Mouse (Mus musculus) liver, adult 2 months (tissue): ENCODE data around the gene F13a1.

Experiments
- CTCF ChIP-seq: fragments of 200-500 bp; IDR thresholded peaks from 2 replicates; pipeline ENCODE4 v1.5.1; 2011; ENCODE audit warnings: low read depth, low read length, control low read depth
- POLR2A ChIP-seq: fragments of 200-500 bp; IDR thresholded peaks from 2 replicates; pipeline ENCODE4 v1.6.1; 2011; ENCODE audit warnings: low read length, control low read depth; ENCODE audit not compliant: insufficient read depth; ENCODE audit errors: extremely low read depth

- TF ChIP-seq POLR2A (no peak), CTCF (no peak)
These were observed 77.0 kb downstream of the F13a1 start for GRCm38 (mm10) chr13:36973016-36973415.
